Mouse (Mus musculus): ENCODE measurements around the gene Chil1. TPM values are rescaled to one million over a fixed set of nuclear protein-coding genes. Genes with fewer than 3 reads are reported as not detected.

Chil1 gene
- polyA plus RNA-seq, 1 experiment from 2014 or later: 19.3 TPM

DNA sequence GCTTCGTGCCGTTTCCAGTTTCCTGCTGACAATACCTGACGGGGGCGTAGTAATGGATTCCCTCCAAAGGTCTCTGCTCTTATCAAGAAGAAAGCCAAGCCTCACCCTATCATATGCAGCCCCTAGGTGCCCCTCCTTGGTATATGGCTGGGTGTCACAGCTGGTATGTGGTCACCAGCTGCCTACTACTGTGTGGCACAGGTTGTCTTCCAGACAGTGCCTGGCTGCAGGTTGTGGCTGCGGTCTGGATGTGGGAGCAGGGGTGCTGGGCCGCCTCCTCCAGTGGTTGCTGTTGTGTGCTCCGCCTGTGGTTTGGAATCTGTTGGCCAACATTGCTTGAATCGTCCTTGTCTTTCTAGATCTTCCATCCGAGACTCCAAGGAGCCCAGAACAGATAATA lies 31.2 kb upstream of the Chil1 start:
- H3K36me3 ChIP-seq (replicated peaks; ENCODE audit: insufficient read depth, low read length): no peaks in the 10 kb centered on the region
- no peaks in the 10 kb centered on the region for H3K4me1 ChIP-seq (ENCODE audit: insufficient read depth)
- no peak overlapping the region for H3K4me2 ChIP-seq (ENCODE audit: low read depth, low read length)
- H3K4me3 ChIP-seq (ENCODE audit: low read depth, low read length): no peak overlapping the region
- WGBS (ENCODE audit: insufficient replicate concordance): 82% methylated on average over 9 of the region's 9 CpGs
- H3K27me3 ChIP-seq (ENCODE audit: insufficient read depth, low read length): no peaks in the 10 kb centered on the region
- no peaks in the 10 kb centered on the region for H3K9me3 ChIP-seq (ENCODE audit: low read length)
- H3K9ac ChIP-seq (replicated peaks): no peak overlapping the region
- no peak for TF ChIP-seq CTCF (IDR thresholded peaks at IDR 0.05; ENCODE audit: low read depth)
- no peak for TF ChIP-seq EP300 (IDR thresholded peaks at IDR 0.05; ENCODE audit: low read depth)
- DNase-seq (no peak), ATAC-seq (no peak)
- H3K27ac ChIP-seq (ENCODE audit: low read depth): no peak overlapping the region

DNA sequence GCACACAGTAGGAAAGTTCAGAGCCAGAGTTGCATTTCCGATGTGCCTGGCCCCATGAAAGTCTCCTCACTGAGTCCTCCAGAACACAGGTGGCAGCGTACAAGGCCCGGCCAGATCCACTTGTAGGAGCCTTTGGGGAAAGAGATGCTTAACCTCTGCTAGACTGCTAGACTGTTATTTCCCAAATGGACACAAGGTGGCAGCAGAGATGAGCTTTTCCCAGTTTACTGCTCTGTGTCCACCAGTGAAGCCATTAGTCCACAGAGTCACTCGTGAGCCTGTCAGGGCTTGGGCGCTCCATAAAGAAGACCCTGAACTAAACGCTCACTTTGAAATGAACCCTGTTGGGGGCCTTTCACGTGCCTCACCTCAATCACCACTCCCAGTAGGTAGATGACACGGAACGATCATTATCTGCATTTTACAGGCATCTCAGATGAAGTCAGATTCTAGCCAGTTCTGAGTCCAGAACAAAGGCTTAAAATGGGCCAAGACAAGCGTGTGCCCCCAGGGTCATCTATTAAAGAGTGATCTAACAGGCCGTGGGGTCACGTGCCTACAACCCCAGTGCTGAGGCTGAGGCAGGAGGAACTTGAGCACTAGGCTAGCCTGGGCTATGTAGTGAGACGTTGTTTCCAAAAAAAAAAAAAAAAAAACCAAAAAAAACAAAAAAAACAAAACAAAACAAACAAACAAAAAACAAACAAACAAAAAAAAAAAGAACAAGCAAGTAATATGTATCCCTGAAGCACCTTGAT lies 30.1 kb upstream of the Chil1 start:
- peak; percentile 76 for ATAC-seq
- H3K9ac ChIP-seq (replicated peaks): no peak overlapping the region
- no peaks in the 10 kb centered on the region for H3K9me3 ChIP-seq (ENCODE audit: low read length)
- H3K27me3 ChIP-seq (ENCODE audit: insufficient read depth, low read length): no peaks in the 10 kb centered on the region
- H3K4me2 ChIP-seq (ENCODE audit: low read depth, low read length): no peak overlapping the region
- 22% methylated on average over 13 of the region's 13 CpGs for WGBS (ENCODE audit: insufficient replicate concordance)
- H3K4me1 ChIP-seq (ENCODE audit: insufficient read depth): no peaks in the 10 kb centered on the region
- no peak overlapping the region for H3K27ac ChIP-seq (ENCODE audit: low read depth)
- H3K36me3 ChIP-seq (replicated peaks; ENCODE audit: insufficient read depth, low read length): no peaks in the 10 kb centered on the region
- peak; percentile 88 for DNase-seq
- no peak for TF ChIP-seq EP300 (IDR thresholded peaks at IDR 0.05; ENCODE audit: low read depth)
- peak; percentile 95 for TF ChIP-seq CTCF (IDR thresholded peaks at IDR 0.05; ENCODE audit: low read depth)
- no peak overlapping the region for H3K4me3 ChIP-seq (ENCODE audit: low read depth, low read length)

GRCm38 (mm10) chr1:134152626-134153590 lies 29.1 kb upstream of the Chil1 start:
- Histone ChIP-seq H3K4me1 (ENCODE audit: insufficient read depth) (no peaks in the 10 kb centered on the region), H3K4me2 (ENCODE audit: low read depth, low read length) (no peak overlapping the region), H3K27ac (ENCODE audit: low read depth) (no peak overlapping the region), H3K27me3 (ENCODE audit: insufficient read depth, low read length) (no peaks in the 10 kb centered on the region), H3K36me3 (replicated peaks; ENCODE audit: insufficient read depth, low read length) (no peaks in the 10 kb centered on the region), H3K9ac (replicated peaks) (no peak overlapping the region), H3K4me3 (ENCODE audit: low read depth, low read length) (no peak overlapping the region), H3K9me3 (ENCODE audit: low read length) (no peaks in the 10 kb centered on the region)
- WGBS (ENCODE audit: insufficient replicate concordance): 59% methylated on average over 21 of the region's 21 CpGs
- ATAC-seq (no peak; the same call in 1 of the 2 replicates), DNase-seq (no peak)
- TF ChIP-seq EP300 (IDR thresholded peaks at IDR 0.05; ENCODE audit: low read depth): no peak
- no peak for TF ChIP-seq CTCF (IDR thresholded peaks at IDR 0.05; ENCODE audit: low read depth)

DNA sequence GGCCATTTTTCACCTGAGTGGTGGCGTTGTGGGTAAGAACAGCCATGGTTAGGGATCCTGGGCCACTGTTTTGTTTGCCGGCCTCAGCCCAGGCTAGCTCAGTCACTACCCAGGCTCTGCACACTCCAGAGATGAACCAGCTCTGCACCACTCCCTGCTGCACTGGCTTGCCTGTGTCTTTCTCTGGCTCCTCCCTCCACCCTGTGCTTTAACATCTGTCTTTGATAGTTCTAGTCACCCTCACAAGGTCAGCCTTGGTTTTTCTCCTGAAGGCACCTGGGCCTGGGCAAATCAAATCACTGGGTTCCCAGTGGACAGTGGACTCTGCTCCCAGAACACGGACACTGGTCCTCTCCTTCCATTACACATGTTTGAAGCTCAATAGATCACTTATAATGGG lies 27.9 kb upstream of the Chil1 start:
- Histone ChIP-seq H3K27ac (ENCODE audit: low read depth) (no peak overlapping the region), H3K9me3 (ENCODE audit: low read length) (no peaks in the 10 kb centered on the region), H3K4me2 (ENCODE audit: low read depth, low read length) (no peak overlapping the region), H3K4me1 (ENCODE audit: insufficient read depth) (no peaks in the 10 kb centered on the region), H3K4me3 (ENCODE audit: low read depth, low read length) (no peak overlapping the region), H3K9ac (replicated peaks) (no peak overlapping the region), H3K36me3 (replicated peaks; ENCODE audit: insufficient read depth, low read length) (no peaks in the 10 kb centered on the region), H3K27me3 (ENCODE audit: insufficient read depth, low read length) (no peaks in the 10 kb centered on the region)
- WGBS (ENCODE audit: insufficient replicate concordance): 74% methylated on average over 3 of the region's 3 CpGs
- no peak for DNase-seq
- ATAC-seq: no peak
- TF ChIP-seq CTCF (IDR thresholded peaks at IDR 0.05; ENCODE audit: low read depth) (no peak), EP300 (IDR thresholded peaks at IDR 0.05; ENCODE audit: low read depth) (no peak)

- DNase-seq: no peak
- Histone ChIP-seq H3K4me3 (ENCODE audit: low read depth, low read length) (no peak overlapping the region), H3K4me1 (ENCODE audit: insufficient read depth) (no peaks in the 10 kb centered on the region), H3K9ac (replicated peaks) (no peak overlapping the region), H3K27me3 (ENCODE audit: insufficient read depth, low read length) (no peaks in the 10 kb centered on the region), H3K9me3 (ENCODE audit: low read length) (no peaks in the 10 kb centered on the region), H3K27ac (ENCODE audit: low read depth) (no peak overlapping the region), H3K36me3 (replicated peaks; ENCODE audit: insufficient read depth, low read length) (no peaks in the 10 kb centered on the region), H3K4me2 (ENCODE audit: low read depth, low read length) (no peak overlapping the region)
- no peak for ATAC-seq
- TF ChIP-seq CTCF (IDR thresholded peaks at IDR 0.05; ENCODE audit: low read depth) (peak; percentile 64), EP300 (IDR thresholded peaks at IDR 0.05; ENCODE audit: low read depth) (no peak)
- WGBS (ENCODE audit: insufficient replicate concordance): 50% methylated on average over 3 of the region's 3 CpGs
Observed at GRCm38 (mm10) chr1:134154655-134155054, 27.3 kb upstream of the Chil1 start.

DNA sequence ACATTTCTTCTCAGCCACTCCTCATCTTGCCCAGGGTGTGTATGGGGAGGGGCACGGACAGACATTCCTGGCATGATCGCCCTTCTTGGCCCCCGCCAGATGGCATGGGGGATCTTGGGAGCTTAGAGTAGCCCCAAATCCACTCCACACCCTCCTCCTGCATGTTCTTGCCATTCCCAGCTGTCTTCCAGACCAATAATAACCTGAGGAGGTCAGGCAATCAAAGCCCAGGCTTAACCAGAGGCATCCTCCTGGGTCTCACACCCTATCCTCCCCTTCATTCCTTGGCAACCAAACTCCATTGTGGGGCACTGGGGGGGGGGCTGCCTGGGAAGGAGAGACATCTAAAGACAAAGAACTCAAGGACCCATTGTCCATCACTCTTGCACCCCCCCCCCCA lies 21.6 kb upstream of the Chil1 start:
- TF ChIP-seq CTCF (IDR thresholded peaks at IDR 0.05; ENCODE audit: low read depth) (no peak), EP300 (IDR thresholded peaks at IDR 0.05; ENCODE audit: low read depth) (no peak)
- Histone ChIP-seq H3K9me3 (ENCODE audit: low read length) (no peaks in the 10 kb centered on the region), H3K4me3 (ENCODE audit: low read depth, low read length) (no peak overlapping the region), H3K27ac (ENCODE audit: low read depth) (no peak overlapping the region), H3K4me1 (ENCODE audit: insufficient read depth) (peaks cover 8% of the 10 kb centered on the region), H3K9ac (replicated peaks) (no peak overlapping the region), H3K4me2 (ENCODE audit: low read depth, low read length) (no peak overlapping the region), H3K36me3 (replicated peaks; ENCODE audit: insufficient read depth, low read length) (no peaks in the 10 kb centered on the region), H3K27me3 (ENCODE audit: insufficient read depth, low read length) (no peaks in the 10 kb centered on the region)
- DNase-seq (no peak), ATAC-seq (no peak)
- 77% methylated on average over 3 of the region's 3 CpGs for WGBS (ENCODE audit: insufficient replicate concordance)

Measured in liver, postnatal 0 days (tissue).